Mouse (Mus musculus): ENCODE measurements around the gene Hist1h2bg. TPM values are rescaled to one million over a fixed set of nuclear protein-coding genes. Genes with fewer than 3 reads are reported as not detected.
"Not testable (repeated sequence)": the region's sequence is repeated elsewhere in the genome, so short reads cannot be mapped to it uniquely, and the experiment has no call there.

Gene Hist1h2bg
- polyA plus RNA-seq, 1 experiment, result 109 TPM

- 20% methylated on average over 9 of the region's 9 CpGs for WGBS
- Histone ChIP-seq H3K4me1 (ENCODE audit: control insufficient read depth, insufficient read depth, low read length) (no peaks in the 10 kb centered on the region), H3K4me3 (replicated peaks; ENCODE audit: control insufficient read depth, low read depth, low read length) (peak overlapping the region; percentile 45), H3K27ac (ENCODE audit: control insufficient read depth, insufficient read depth, low read depth, low read length, poor library complexity) (no peak overlapping the region; the same call in 1 of the 2 replicates)
- TF ChIP-seq POLR2A (IDR thresholded peaks at IDR 0.05; ENCODE audit: borderline replicate concordance, control insufficient read depth, low read depth, low read length) (no peak), CTCF (IDR thresholded peaks at IDR 0.05; ENCODE audit: control insufficient read depth, insufficient read depth, low read length) (no peak)
These were observed 16.8 kb upstream of the Hist1h2bg start for GRCm38 (mm10) chr13:23554393-23554792.

DNA sequence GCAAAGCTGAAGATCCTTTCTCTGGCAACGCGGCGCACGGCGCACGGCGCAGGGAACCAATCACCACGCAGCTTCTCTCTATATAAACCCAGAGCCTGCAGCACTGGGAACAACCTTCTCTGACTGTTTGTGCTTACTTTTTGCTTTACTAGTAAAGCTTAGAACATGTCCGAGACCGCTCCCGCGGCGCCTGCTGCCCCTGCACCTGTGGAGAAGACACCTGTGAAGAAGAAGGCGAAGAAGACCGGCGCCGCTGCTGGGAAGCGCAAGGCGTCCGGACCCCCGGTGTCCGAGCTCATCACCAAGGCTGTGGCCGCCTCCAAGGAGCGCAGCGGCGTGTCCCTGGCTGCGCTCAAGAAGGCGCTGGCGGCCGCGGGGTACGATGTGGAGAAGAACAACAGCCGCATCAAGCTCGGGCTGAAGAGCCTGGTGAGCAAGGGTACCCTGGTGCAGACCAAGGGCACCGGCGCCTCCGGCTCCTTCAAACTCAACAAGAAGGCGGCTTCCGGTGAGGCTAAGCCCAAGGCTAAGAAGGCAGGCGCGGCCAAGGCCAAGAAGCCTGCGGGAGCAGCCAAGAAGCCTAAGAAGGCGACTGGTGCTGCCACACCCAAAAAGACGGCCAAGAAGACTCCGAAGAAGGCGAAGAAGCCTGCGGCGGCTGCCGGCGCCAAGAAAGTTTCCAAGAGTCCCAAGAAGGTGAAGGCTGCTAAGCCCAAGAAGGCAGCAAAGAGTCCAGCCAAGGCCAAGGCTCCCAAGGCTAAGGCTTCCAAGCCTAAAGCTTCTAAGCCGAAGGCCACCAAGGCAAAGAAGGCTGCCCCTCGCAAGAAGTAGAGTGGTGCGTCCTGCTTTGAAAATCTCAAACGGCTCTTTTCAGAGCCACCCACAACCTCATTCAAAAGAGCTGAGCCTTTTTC, 16.0 kb upstream of the Hist1h2bg start:
- Histone ChIP-seq H3K4me1 (ENCODE audit: control insufficient read depth, insufficient read depth, low read length) (no peaks in the 10 kb centered on the region), H3K4me3 (replicated peaks; ENCODE audit: control insufficient read depth, low read depth, low read length) (peak overlapping the region; percentile 72), H3K27ac (ENCODE audit: control insufficient read depth, insufficient read depth, low read depth, low read length, poor library complexity) (peak overlapping the region; percentile 97)
- TF ChIP-seq CTCF (IDR thresholded peaks at IDR 0.05; ENCODE audit: control insufficient read depth, insufficient read depth, low read length), result no peak
- TF ChIP-seq POLR2A (IDR thresholded peaks at IDR 0.05; ENCODE audit: borderline replicate concordance, control insufficient read depth, low read depth, low read length), result peak; percentile 99
- under 1% methylated on average over 54 of the region's 54 CpGs for WGBS

DNA sequence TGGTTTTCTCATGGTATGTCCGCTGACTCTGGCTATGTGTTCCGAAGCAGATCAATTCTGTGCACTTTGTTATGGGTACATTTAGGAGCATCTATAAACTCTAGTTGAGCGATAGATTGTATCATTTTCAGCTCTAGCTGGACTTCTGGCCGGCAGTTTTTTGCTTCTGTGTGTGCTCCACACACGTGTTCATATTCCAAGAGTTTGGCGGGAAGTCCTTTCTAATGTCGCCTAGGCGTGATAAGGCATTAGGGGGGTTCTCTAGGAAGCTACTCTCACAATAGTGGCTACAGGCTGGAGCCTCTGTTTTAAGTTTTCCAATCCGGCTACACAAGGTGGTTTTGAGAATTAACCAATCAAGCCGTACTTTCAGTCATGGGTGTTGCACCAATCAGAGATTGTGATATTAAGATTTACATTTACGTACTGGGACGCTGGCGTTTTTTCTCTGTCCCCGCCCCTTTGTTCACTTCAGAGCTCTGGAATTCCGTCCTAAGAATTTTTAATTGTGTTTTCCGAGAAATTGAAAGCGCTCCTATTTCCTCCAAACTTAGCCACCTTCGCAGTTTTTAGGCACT, 15.3 kb upstream of the Hist1h2bg start:
- WGBS, result under 1% methylated on average over 18 of the region's 18 CpGs
- TF ChIP-seq POLR2A (IDR thresholded peaks at IDR 0.05; ENCODE audit: borderline replicate concordance, control insufficient read depth, low read depth, low read length) (peak; percentile 28; the same call in 1 of the 2 replicates), CTCF (IDR thresholded peaks at IDR 0.05; ENCODE audit: control insufficient read depth, insufficient read depth, low read length) (no peak)
- Histone ChIP-seq H3K27ac (ENCODE audit: control insufficient read depth, insufficient read depth, low read depth, low read length, poor library complexity) (peak overlapping the region; percentile 97), H3K4me3 (replicated peaks; ENCODE audit: control insufficient read depth, low read depth, low read length) (peak overlapping the region; percentile 72), H3K4me1 (ENCODE audit: control insufficient read depth, insufficient read depth, low read length) (no peaks in the 10 kb centered on the region)

GRCm38 (mm10) chr13:23556906-23557305, 14.3 kb upstream of the Hist1h2bg start:
- TF ChIP-seq CTCF (IDR thresholded peaks at IDR 0.05; ENCODE audit: control insufficient read depth, insufficient read depth, low read length) (no peak), POLR2A (IDR thresholded peaks at IDR 0.05; ENCODE audit: borderline replicate concordance, control insufficient read depth, low read depth, low read length) (no peak)

DNA sequence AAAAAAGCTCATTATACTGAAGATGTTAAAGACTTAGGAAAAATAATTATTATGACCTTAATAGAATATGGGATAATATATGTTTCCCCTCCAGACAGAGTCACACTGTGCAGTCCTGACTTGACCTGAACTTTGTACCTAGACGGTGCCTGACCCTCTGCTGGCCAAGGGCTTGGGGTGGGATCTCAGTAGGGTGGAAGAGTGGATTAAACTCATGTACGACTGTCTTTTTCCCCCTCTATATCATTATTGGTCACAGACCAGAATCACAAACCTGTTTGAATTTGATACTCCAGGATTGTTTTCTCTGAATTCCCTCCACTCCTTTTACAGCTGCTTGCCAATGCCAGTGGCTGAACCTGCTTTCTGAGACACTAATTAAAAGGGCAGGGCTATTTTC, 10.5 kb upstream of the Hist1h2bg start:
- peak overlapping the region; percentile 37 for H3K4me3 ChIP-seq (replicated peaks; ENCODE audit: control insufficient read depth, low read depth, low read length)
- not testable (repeated sequence) for H3K4me1 ChIP-seq (ENCODE audit: control insufficient read depth, insufficient read depth, low read length); H3K27ac ChIP-seq (ENCODE audit: control insufficient read depth, insufficient read depth, low read depth, low read length, poor library complexity)
- 59% methylated on average over 2 of the region's 2 CpGs for WGBS

More at GRCm38 (mm10) chr13:23556906-23557305, 14.3 kb upstream of the Hist1h2bg start:
- WGBS, result 75% methylated on average over 3 of the region's 3 CpGs
- Histone ChIP-seq H3K4me1 (ENCODE audit: control insufficient read depth, insufficient read depth, low read length) (no peaks in the 10 kb centered on the region), H3K27ac (ENCODE audit: control insufficient read depth, insufficient read depth, low read depth, low read length, poor library complexity) (no peak overlapping the region), H3K4me3 (replicated peaks; ENCODE audit: control insufficient read depth, low read depth, low read length) (no peak overlapping the region)

DNA sequence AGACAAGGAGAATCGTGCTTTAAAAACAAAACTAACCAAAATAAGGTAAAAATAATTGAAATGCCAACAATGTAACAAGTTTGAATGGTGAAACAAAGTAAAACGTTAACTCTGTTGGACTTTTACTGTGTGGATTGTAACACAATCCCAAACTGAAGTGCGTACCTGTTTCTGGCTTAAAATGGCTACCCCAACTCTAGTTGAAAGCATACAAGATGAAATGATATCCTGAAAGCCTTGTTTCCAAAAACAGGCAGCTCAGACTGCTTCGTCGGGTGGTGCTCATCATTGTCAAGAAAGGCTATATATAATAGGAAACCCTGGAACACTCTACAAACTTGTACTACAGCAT, 9.7 kb upstream of the Hist1h2bg start:
- H3K4me1 ChIP-seq (ENCODE audit: control insufficient read depth, insufficient read depth, low read length), result not testable (repeated sequence)
- peak overlapping the region; percentile 30 for H3K4me3 ChIP-seq (replicated peaks; ENCODE audit: control insufficient read depth, low read depth, low read length)
- WGBS, result 0% methylated on average over 2 of the region's 5 CpGs
- peak overlapping the region; percentile 95; the same call in 1 of the 2 replicates for H3K27ac ChIP-seq (ENCODE audit: control insufficient read depth, insufficient read depth, low read depth, low read length, poor library complexity)

DNA sequence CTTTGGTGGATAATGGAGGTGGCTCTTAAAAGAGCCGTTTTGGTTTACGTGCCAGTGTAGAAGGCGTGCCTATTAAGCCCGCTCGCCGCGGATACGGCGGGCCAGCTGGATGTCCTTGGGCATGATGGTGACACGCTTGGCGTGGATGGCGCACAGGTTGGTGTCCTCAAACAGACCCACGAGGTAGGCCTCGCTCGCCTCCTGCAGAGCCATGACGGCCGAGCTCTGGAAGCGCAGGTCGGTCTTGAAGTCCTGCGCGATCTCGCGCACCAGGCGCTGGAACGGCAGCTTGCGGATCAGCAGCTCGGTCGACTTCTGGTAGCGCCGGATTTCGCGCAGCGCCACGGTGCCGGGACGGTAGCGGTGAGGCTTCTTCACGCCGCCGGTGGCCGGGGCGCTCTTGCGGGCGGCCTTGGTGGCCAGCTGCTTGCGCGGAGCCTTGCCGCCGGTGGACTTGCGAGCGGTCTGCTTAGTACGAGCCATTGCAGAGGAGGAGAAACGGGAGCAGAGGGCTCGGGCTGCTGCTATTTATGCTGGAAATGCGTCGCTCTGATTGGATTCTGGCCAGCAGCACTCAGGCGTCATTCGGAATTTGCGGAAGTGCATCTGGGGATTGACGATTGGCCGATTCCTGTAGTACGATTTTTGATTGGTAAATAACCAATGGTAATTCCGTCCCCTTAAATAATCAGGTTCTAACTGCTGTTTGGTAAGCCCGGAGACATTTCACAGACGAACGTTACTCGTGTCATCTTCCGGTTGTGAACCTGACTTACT, 9.1 kb upstream of the Hist1h2bg start, which contains the start of gene Hist1h3e:
Hist1h3e (minus strand) TSS at position 487 of the 777 bp plus-strand sequence.
- H3K27ac ChIP-seq (ENCODE audit: control insufficient read depth, insufficient read depth, low read depth, low read length, poor library complexity), result peak within 1 kb of the TSS; percentile 95

More for the DNA sequence above, 9.1 kb upstream of the Hist1h2bg start, which contains the start of gene Hist1h3e:
- peak; percentile 97 for TF ChIP-seq POLR2A (IDR thresholded peaks at IDR 0.05; ENCODE audit: borderline replicate concordance, control insufficient read depth, low read depth, low read length)
- under 1% methylated on average over 56 of the region's 67 CpGs for WGBS
- peak within 1 kb of the TSS; percentile 55 for H3K4me3 ChIP-seq (replicated peaks; ENCODE audit: control insufficient read depth, low read depth, low read length)
- not testable (repeated sequence) for H3K4me1 ChIP-seq (ENCODE audit: control insufficient read depth, insufficient read depth, low read length)
